Mouse (Mus musculus): Measurements from ENCODE around the gene Zfp82.

DNA sequence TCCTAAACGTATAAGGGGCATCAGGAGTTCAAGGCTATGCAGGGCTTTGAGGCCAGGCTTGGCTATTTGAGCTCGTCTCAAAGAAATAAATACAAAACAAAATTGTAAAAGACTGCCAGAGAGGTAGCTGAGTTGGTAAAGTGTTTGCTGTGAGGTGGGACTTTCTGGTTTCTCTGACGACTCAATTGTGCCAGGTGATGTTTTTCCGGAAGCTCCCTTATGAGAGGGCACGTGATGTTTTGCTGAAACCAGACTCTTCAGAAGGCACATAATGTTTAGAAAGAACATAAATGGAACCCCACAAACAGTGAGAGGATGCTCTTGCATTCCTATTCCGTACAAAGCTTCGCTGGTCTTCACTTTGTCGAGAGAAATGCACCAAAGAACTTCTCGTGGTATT lies 20.0 kb upstream of the Zfp82 start:
- TF ChIP-seq MEF2A (IDR thresholded peaks at IDR 0.05; ENCODE audit: extremely low read depth, insufficient replicate concordance, low read depth, low read length, poor library complexity, severe bottlenecking) (no peak), POLR2A (IDR thresholded peaks at IDR 0.05; ENCODE audit: control insufficient read depth in 1 of 2, insufficient read depth in 1 of 2, low read depth in 1 of 2, low read length in 2 of 2, poor library complexity in 1 of 2) (no peak), GATA1 (IDR thresholded peaks at IDR 0.05; ENCODE audit: low read depth, low read length) (no peak), EP300 (IDR thresholded peaks at IDR 0.05; ENCODE audit: low read depth in 1 of 2, low read length in 2 of 2) (no peak)
